Mouse (Mus musculus): ENCODE measurements around the gene Cnot9. TPM values are rescaled to one million over a fixed set of nuclear protein-coding genes. Genes with fewer than 3 reads are reported as not detected.

Cnot9 gene
- polyA plus RNA-seq (2014; fragmentation: Illumina TruSeq; extraction: RNeasy Lipid Tissue Mini Kit (QIAGEN cat#74804); ENCODE audit: low read depth, low replicate concordance), result 18.5 TPM

DNA sequence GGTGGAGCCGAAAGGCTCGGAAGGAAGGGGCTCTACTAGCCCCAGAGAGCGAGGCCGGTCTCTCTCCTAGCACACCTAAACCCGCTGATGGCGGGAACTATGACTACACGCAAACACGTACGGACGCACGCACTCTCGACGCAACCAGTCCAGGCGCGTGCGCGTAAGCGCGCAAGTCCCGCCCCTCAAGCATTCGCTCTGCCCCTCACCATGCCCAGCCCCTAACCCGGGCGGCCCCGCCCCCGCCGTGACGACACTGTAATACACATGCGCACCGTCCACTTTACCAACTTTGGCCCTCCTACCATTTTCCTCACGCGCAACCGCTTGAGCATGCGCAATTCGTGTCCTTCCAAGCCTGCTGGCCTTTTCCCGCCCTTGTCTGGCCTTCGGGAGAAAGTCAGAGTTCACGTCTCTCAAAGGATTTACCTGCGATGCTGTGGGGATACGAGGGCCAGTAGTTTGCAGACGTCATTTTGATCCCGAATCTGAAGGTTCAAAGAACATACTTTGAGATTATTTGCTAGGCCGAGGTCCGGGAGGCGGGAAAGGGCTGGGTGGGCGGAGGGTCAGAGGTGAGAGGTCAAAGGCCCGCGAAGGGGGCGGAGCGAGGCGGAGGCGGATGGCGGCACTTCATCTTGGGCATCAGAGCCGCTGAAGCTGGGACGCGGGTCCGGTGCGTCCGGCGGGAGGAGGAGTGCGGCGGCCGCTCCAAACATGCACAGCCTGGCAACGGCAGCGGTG, at the start of gene Cnot9:
TSS of gene Cnot9 (plus strand) at position 338 of the 744 bp plus-strand sequence.

DNA sequence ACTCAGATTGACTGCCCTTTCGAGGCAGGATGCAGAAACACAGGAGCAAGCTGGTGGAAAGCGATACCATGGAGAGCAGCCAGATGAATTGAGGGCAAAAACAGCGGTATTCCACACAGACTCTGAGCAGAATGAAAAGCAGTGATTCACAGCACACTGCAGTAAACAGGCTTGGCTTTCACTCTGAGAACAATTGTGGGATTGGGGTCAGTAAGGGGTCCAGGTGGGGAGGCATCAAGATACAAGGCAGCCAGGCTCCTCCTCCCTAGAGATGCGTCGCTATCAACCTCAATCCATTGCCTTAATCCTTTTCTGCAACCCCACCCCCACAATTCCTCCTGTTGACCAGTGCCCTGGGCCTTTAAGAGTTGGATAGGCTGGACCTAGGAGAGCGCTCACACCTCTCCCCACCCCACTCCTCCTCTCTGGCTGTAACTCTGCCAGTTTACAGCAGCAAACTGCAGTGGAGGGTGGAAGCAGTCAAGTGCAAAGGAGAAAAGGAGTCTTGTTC, 36.6 kb downstream of the Cnot9 start, which contains the start of gene Plcd4:
TSS of gene Plcd4 (plus strand) at position 438 of the 511 bp plus-strand sequence.

DNA sequence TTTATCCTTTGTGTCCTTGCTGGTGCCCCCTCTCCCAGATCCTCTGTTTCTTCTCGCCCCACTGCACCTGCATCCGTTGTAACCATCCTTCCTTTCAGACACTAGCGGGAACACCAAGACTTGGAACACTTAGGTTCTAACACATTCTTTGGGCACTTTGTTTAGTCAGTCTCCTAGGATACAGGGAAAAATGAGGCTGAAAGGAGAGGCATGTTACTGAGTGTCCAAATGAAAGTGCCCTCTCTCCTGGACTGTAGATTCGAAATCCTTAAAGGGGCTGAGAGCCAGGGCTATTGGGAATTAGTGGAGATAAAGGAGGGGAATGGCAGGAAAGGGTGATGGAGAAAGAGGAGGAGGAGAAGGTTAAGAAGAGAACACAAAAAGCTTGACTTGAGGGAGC, 38.3 kb downstream of the Cnot9 start, which contains the start of gene Usp37:
TSS of gene Usp37 (minus strand) at position 101 of the 400 bp plus-strand sequence.

Other genes starting within 250 kb of the Cnot9 start
- gene Gpbar1, start 227.5 kb upstream of the Cnot9 start, polyA plus RNA-seq (2014; fragmentation: Illumina TruSeq; extraction: RNeasy Lipid Tissue Mini Kit (QIAGEN cat#74804); ENCODE audit: low read depth, low replicate concordance), result 0.60 TPM
- 181 TPM for gene Aamp, start 221.3 kb upstream of the Cnot9 start, polyA plus RNA-seq (2014; fragmentation: Illumina TruSeq; extraction: RNeasy Lipid Tissue Mini Kit (QIAGEN cat#74804); ENCODE audit: low read depth, low replicate concordance)
- gene Pnkd, start 221.1 kb upstream of the Cnot9 start, polyA plus RNA-seq (2014; fragmentation: Illumina TruSeq; extraction: RNeasy Lipid Tissue Mini Kit (QIAGEN cat#74804); ENCODE audit: low read depth, low replicate concordance), result 113 TPM
- gene Tmbim1, start 200.4 kb upstream of the Cnot9 start, polyA plus RNA-seq (2014; fragmentation: Illumina TruSeq; extraction: RNeasy Lipid Tissue Mini Kit (QIAGEN cat#74804); ENCODE audit: low read depth, low replicate concordance), result 80.6 TPM
- gene Catip, start 143.9 kb upstream of the Cnot9 start, polyA plus RNA-seq (2014; fragmentation: Illumina TruSeq; extraction: RNeasy Lipid Tissue Mini Kit (QIAGEN cat#74804); ENCODE audit: low read depth, low replicate concordance), result 3.6 TPM
- gene Slc11a1, start 130.9 kb upstream of the Cnot9 start, polyA plus RNA-seq (2014; fragmentation: Illumina TruSeq; extraction: RNeasy Lipid Tissue Mini Kit (QIAGEN cat#74804); ENCODE audit: low read depth, low replicate concordance), result 16.4 TPM
- gene Ctdsp1, start 114.5 kb upstream of the Cnot9 start, polyA plus RNA-seq (2014; fragmentation: Illumina TruSeq; extraction: RNeasy Lipid Tissue Mini Kit (QIAGEN cat#74804); ENCODE audit: low read depth, low replicate concordance), result 73.3 TPM
- gene Vil1, start 96.7 kb upstream of the Cnot9 start, polyA plus RNA-seq (2014; fragmentation: Illumina TruSeq; extraction: RNeasy Lipid Tissue Mini Kit (QIAGEN cat#74804); ENCODE audit: low read depth, low replicate concordance), result 3.4 TPM
- 3.1 TPM for gene Plcd4, start 36.8 kb downstream of the Cnot9 start, polyA plus RNA-seq (2014; fragmentation: Illumina TruSeq; extraction: RNeasy Lipid Tissue Mini Kit (QIAGEN cat#74804); ENCODE audit: low read depth, low replicate concordance)
- gene Usp37, start 38.2 kb downstream of the Cnot9 start, polyA plus RNA-seq (2014; fragmentation: Illumina TruSeq; extraction: RNeasy Lipid Tissue Mini Kit (QIAGEN cat#74804); ENCODE audit: low read depth, low replicate concordance), result 6.7 TPM
- 11.2 TPM for gene Zfp142, start 82.2 kb downstream of the Cnot9 start, polyA plus RNA-seq (2014; fragmentation: Illumina TruSeq; extraction: RNeasy Lipid Tissue Mini Kit (QIAGEN cat#74804); ENCODE audit: low read depth, low replicate concordance)
- gene Bcs1l, start 82.2 kb downstream of the Cnot9 start, polyA plus RNA-seq (2014; fragmentation: Illumina TruSeq; extraction: RNeasy Lipid Tissue Mini Kit (QIAGEN cat#74804); ENCODE audit: low read depth, low replicate concordance), result 13.9 TPM
- 34.3 TPM for gene Rnf25, start 95.3 kb downstream of the Cnot9 start, polyA plus RNA-seq (2014; fragmentation: Illumina TruSeq; extraction: RNeasy Lipid Tissue Mini Kit (QIAGEN cat#74804); ENCODE audit: low read depth, low replicate concordance)
- 5.0 TPM for gene Stk36, start 95.4 kb downstream of the Cnot9 start, polyA plus RNA-seq (2014; fragmentation: Illumina TruSeq; extraction: RNeasy Lipid Tissue Mini Kit (QIAGEN cat#74804); ENCODE audit: low read depth, low replicate concordance)
- gene Ttll4, start 155.7 kb downstream of the Cnot9 start, polyA plus RNA-seq (2014; fragmentation: Illumina TruSeq; extraction: RNeasy Lipid Tissue Mini Kit (QIAGEN cat#74804); ENCODE audit: low read depth, low replicate concordance), result 12.4 TPM
- 77.5 TPM for gene Cyp27a1, start 207.5 kb downstream of the Cnot9 start, polyA plus RNA-seq (2014; fragmentation: Illumina TruSeq; extraction: RNeasy Lipid Tissue Mini Kit (QIAGEN cat#74804); ENCODE audit: low read depth, low replicate concordance)
- 1.4 TPM for gene Prkag3, start 243.2 kb downstream of the Cnot9 start, polyA plus RNA-seq (2014; fragmentation: Illumina TruSeq; extraction: RNeasy Lipid Tissue Mini Kit (QIAGEN cat#74804); ENCODE audit: low read depth, low replicate concordance)

All from adipose tissue, adult 10 weeks (tissue).